Mouse (Mus musculus) kidney, embryonic 15.5 days (tissue): ENCODE results near the gene Farp1. TPM values are rescaled to one million over a fixed set of nuclear protein-coding genes. Genes with fewer than 3 reads are reported as not detected.
A peak's percentile ranks its signal among the peaks of the same experiment; 100 is the strongest.

Source experiments
- ATAC-seq: fragments of 200-750 bp; cut with Nextera tagmentation; replicated peaks from 2 replicates; pipeline ENCODE4 v1.8.0; 2017; ENCODE audit warnings: moderate TSS enrichment; ENCODE audit not compliant: low FRiP score
- H3K27ac ChIP-seq: fragments of 300-500 bp; sonication (generic); 2 replicates; pipeline ENCODE4 v1.5.1; 2015; ENCODE audit warnings: mild to moderate bottlenecking, inconsistent platforms
- H3K27me3 ChIP-seq: fragments of 300-500 bp; sonication (generic); 2 replicates; pipeline ENCODE4 v1.6.1; 2015; ENCODE audit warnings: inconsistent platforms
- H3K36me3 ChIP-seq: fragments of 300-500 bp; sonication (generic); 2 replicates; pipeline ENCODE4 v1.6.1; 2015; ENCODE audit warnings: inconsistent platforms
- H3K4me1 ChIP-seq: fragments of 300-500 bp; sonication (generic); 2 replicates; pipeline ENCODE4 v1.6.1; 2015; ENCODE audit warnings: inconsistent platforms
- H3K4me2 ChIP-seq: fragments of 300-500 bp; sonication (generic); 2 replicates; pipeline ENCODE4 v1.6.1; 2015; ENCODE audit warnings: moderate library complexity, mild to moderate bottlenecking, inconsistent platforms
- H3K4me3 ChIP-seq: fragments of 300-500 bp; sonication (generic); replicated peaks from 2 replicates; pipeline ENCODE4 v1.5.1; 2015; ENCODE audit warnings: mild to moderate bottlenecking, inconsistent platforms
- H3K9ac ChIP-seq: fragments of 300-500 bp; sonication (generic); 2 replicates; pipeline ENCODE4 v1.6.1; 2015; ENCODE audit warnings: mild to moderate bottlenecking, inconsistent platforms
- H3K9me3 ChIP-seq: fragments of 300-500 bp; sonication (generic); replicated peaks from 2 replicates; pipeline ENCODE4 v1.6.1; 2016; ENCODE audit warnings: inconsistent platforms
- WGBS: fragments of 180-500 bp; shearing (Covaris S2); methylation state at CpG from one replicate; pipeline ENCODE4 v1.1.7; 2015; ENCODE audit warnings: mixed read lengths; 5-methylcytosine and 5-hydroxymethylcytosine counted together
- polyA plus RNA-seq: library from polyadenylated mRNA; unstranded; fragments of >200 nt; fragmentation: Nextera tagmentation; extraction: Ambion mirVana; gene quantifications from 2 replicates; pipeline ENCODE4 v1.2.1, GENCODE M21; 2015

Gene Farp1
- polyA plus RNA-seq, 1 experiment from 2014 or later = 35.8 TPM

GRCm38 (mm10) chr14:121236736-121237135, 201.7 kb downstream of the Farp1 start:
- H3K9ac ChIP-seq = no peak overlapping the region
- no peak overlapping the region for H3K4me2 ChIP-seq
- no peak overlapping the region for H3K4me3 ChIP-seq
- no peaks in the 10 kb centered on the region for H3K9me3 ChIP-seq
- H3K27me3 ChIP-seq = no peaks in the 10 kb centered on the region
- no peak overlapping the region for H3K27ac ChIP-seq
- WGBS = 90% methylated on average over 4 of the region's 4 CpGs
- H3K4me1 ChIP-seq = peaks cover 5% of the 10 kb centered on the region; the same call in 1 of the 2 replicates
- H3K36me3 ChIP-seq = peaks cover 84% of the 10 kb centered on the region
- ATAC-seq = no peak

- Histone ChIP-seq H3K9ac (no peak overlapping the region), H3K4me2 (no peak overlapping the region), H3K36me3 (peaks cover 84% of the 10 kb centered on the region), H3K4me1 (peaks cover 5% of the 10 kb centered on the region; the same call in 1 of the 2 replicates), H3K27ac (no peak overlapping the region), H3K9me3 (no peaks in the 10 kb centered on the region), H3K4me3 (no peak overlapping the region), H3K27me3 (no peaks in the 10 kb centered on the region)
- 94% methylated on average over 10 of the region's 10 CpGs for WGBS
- no peak for ATAC-seq
Measured at GRCm38 (mm10) chr14:121238727-121239126, 203.7 kb downstream of the Farp1 start.

GRCm38 (mm10) chr14:121239386-121239785, 204.4 kb downstream of the Farp1 start:
- ATAC-seq = no peak
- no peak overlapping the region for H3K9ac ChIP-seq
- no peaks in the 10 kb centered on the region for H3K27me3 ChIP-seq
- no peaks in the 10 kb centered on the region; the same call in 1 of the 2 replicates for H3K4me1 ChIP-seq
- H3K4me2 ChIP-seq = no peak overlapping the region
- H3K27ac ChIP-seq = no peak overlapping the region
- H3K36me3 ChIP-seq = peaks cover 85% of the 10 kb centered on the region
- no peak overlapping the region for H3K4me3 ChIP-seq
- 54% methylated on average over 8 of the region's 8 CpGs for WGBS
- H3K9me3 ChIP-seq = no peaks in the 10 kb centered on the region

GRCm38 (mm10) chr14:121244104-121244503, 209.1 kb downstream of the Farp1 start:
- Histone ChIP-seq H3K4me2 (no peak overlapping the region), H3K27me3 (no peaks in the 10 kb centered on the region), H3K9me3 (no peaks in the 10 kb centered on the region), H3K36me3 (peaks cover 84% of the 10 kb centered on the region), H3K27ac (no peak overlapping the region), H3K4me1 (peaks cover 12% of the 10 kb centered on the region), H3K4me3 (no peak overlapping the region), H3K9ac (no peak overlapping the region)
- ATAC-seq = peak; percentile 23; the same call in 1 of the 2 replicates
- WGBS = 91% methylated on average over 15 of the region's 15 CpGs

GRCm38 (mm10) chr14:121246048-121246731, 211.2 kb downstream of the Farp1 start:
- Histone ChIP-seq H3K4me2 (no peak overlapping the region), H3K27ac (peak overlapping the region; percentile 55; the same call in 1 of the 2 replicates), H3K9ac (no peak overlapping the region), H3K36me3 (peaks cover 85% of the 10 kb centered on the region), H3K4me3 (no peak overlapping the region), H3K4me1 (peaks cover 12% of the 10 kb centered on the region), H3K27me3 (no peaks in the 10 kb centered on the region), H3K9me3 (no peaks in the 10 kb centered on the region)
- no peak for ATAC-seq
- WGBS = 81% methylated on average over 14 of the region's 14 CpGs

GRCm38 (mm10) chr14:121247287-121247686, 212.3 kb downstream of the Farp1 start:
- Histone ChIP-seq H3K27me3 (no peaks in the 10 kb centered on the region), H3K4me3 (no peak overlapping the region), H3K9me3 (no peaks in the 10 kb centered on the region), H3K36me3 (peaks cover 80% of the 10 kb centered on the region), H3K4me1 (peaks cover 12% of the 10 kb centered on the region), H3K27ac (peak overlapping the region; percentile 55), H3K9ac (no peak overlapping the region), H3K4me2 (no peak overlapping the region)
- ATAC-seq = no peak
- WGBS = 62% methylated on average over 7 of the region's 7 CpGs

GRCm38 (mm10) chr14:121248346-121248745, 213.3 kb downstream of the Farp1 start:
- Histone ChIP-seq H3K4me2 (no peak overlapping the region), H3K36me3 (peaks cover 78% of the 10 kb centered on the region), H3K27me3 (no peaks in the 10 kb centered on the region), H3K27ac (no peak overlapping the region; the same call in 1 of the 2 replicates), H3K4me1 (peaks cover 12% of the 10 kb centered on the region), H3K9ac (no peak overlapping the region), H3K9me3 (no peaks in the 10 kb centered on the region), H3K4me3 (no peak overlapping the region)
- ATAC-seq = no peak
- WGBS = 89% methylated on average over 5 of the region's 5 CpGs

GRCm38 (mm10) chr14:121251099-121251498, 216.1 kb downstream of the Farp1 start:
- H3K4me2 ChIP-seq = no peak overlapping the region
- no peak overlapping the region for H3K9ac ChIP-seq
- H3K27me3 ChIP-seq = no peaks in the 10 kb centered on the region
- H3K27ac ChIP-seq = no peak overlapping the region
- H3K9me3 ChIP-seq = no peaks in the 10 kb centered on the region
- peaks cover 68% of the 10 kb centered on the region for H3K36me3 ChIP-seq
- H3K4me3 ChIP-seq = no peak overlapping the region
- H3K4me1 ChIP-seq = peaks cover 12% of the 10 kb centered on the region
- WGBS = 84% methylated on average over 5 of the region's 5 CpGs
- ATAC-seq = no peak

GRCm38 (mm10) chr14:121251708-121252107, 216.7 kb downstream of the Farp1 start:
- Histone ChIP-seq H3K9ac (no peak overlapping the region), H3K27ac (no peak overlapping the region), H3K4me3 (no peak overlapping the region), H3K4me2 (no peak overlapping the region), H3K27me3 (no peaks in the 10 kb centered on the region), H3K4me1 (peaks cover 11% of the 10 kb centered on the region), H3K36me3 (peaks cover 71% of the 10 kb centered on the region), H3K9me3 (no peaks in the 10 kb centered on the region)
- ATAC-seq = no peak
- WGBS = 60% methylated on average over 4 of the region's 4 CpGs

- H3K9ac ChIP-seq = no peak overlapping the region
- 0 out of 2 replicates have a peak, but pooled peaks cover 6% of the 10 kb centered on the region for H3K4me1 ChIP-seq
- 89% methylated on average over 10 of the region's 10 CpGs for WGBS
- peaks cover 73% of the 10 kb centered on the region for H3K36me3 ChIP-seq
- ATAC-seq = no peak
- no peak overlapping the region for H3K4me2 ChIP-seq
- H3K27me3 ChIP-seq = no peaks in the 10 kb centered on the region
- no peaks in the 10 kb centered on the region for H3K9me3 ChIP-seq
- no peak overlapping the region for H3K4me3 ChIP-seq
- no peak overlapping the region for H3K27ac ChIP-seq
Measured at GRCm38 (mm10) chr14:121252542-121252941, 217.5 kb downstream of the Farp1 start.

- no peaks in the 10 kb centered on the region for H3K9me3 ChIP-seq
- no peak overlapping the region for H3K4me3 ChIP-seq
- H3K36me3 ChIP-seq = peaks cover 79% of the 10 kb centered on the region
- H3K27ac ChIP-seq = no peak overlapping the region
- WGBS = 95% methylated on average over 10 of the region's 10 CpGs
- H3K4me2 ChIP-seq = no peak overlapping the region
- H3K4me1 ChIP-seq = no peaks in the 10 kb centered on the region
- no peak overlapping the region for H3K9ac ChIP-seq
- no peaks in the 10 kb centered on the region for H3K27me3 ChIP-seq
- ATAC-seq = no peak
Measured at GRCm38 (mm10) chr14:121254869-121255268, 219.9 kb downstream of the Farp1 start.

GRCm38 (mm10) chr14:121255469-121255868, 220.5 kb downstream of the Farp1 start:
- 78% methylated on average over 13 of the region's 13 CpGs for WGBS
- H3K9ac ChIP-seq = no peak overlapping the region
- H3K4me1 ChIP-seq = no peaks in the 10 kb centered on the region
- H3K4me3 ChIP-seq = no peak overlapping the region
- no peaks in the 10 kb centered on the region for H3K9me3 ChIP-seq
- no peak overlapping the region for H3K4me2 ChIP-seq
- H3K36me3 ChIP-seq = peaks cover 73% of the 10 kb centered on the region
- H3K27me3 ChIP-seq = no peaks in the 10 kb centered on the region
- no peak overlapping the region for H3K27ac ChIP-seq
- no peak for ATAC-seq

GRCm38 (mm10) chr14:121256896-121257295, 221.9 kb downstream of the Farp1 start:
- H3K27ac ChIP-seq = no peak overlapping the region
- ATAC-seq = no peak
- no peaks in the 10 kb centered on the region; the same call in 1 of the 2 replicates for H3K4me1 ChIP-seq
- 83% methylated on average over 7 of the region's 7 CpGs for WGBS
- H3K4me2 ChIP-seq = no peak overlapping the region
- H3K27me3 ChIP-seq = no peaks in the 10 kb centered on the region
- H3K36me3 ChIP-seq = peaks cover 78% of the 10 kb centered on the region
- H3K4me3 ChIP-seq = no peak overlapping the region
- no peaks in the 10 kb centered on the region for H3K9me3 ChIP-seq
- no peak overlapping the region for H3K9ac ChIP-seq
